Mouse (Mus musculus): ENCODE measurements at regions not wholly inside any gene's neighbourhood (a gene's known extent, or its start where the extent isn't known, plus 50 kb on each side); places are given as distances from the start of the nearest gene placed in this dataset.

DNA sequence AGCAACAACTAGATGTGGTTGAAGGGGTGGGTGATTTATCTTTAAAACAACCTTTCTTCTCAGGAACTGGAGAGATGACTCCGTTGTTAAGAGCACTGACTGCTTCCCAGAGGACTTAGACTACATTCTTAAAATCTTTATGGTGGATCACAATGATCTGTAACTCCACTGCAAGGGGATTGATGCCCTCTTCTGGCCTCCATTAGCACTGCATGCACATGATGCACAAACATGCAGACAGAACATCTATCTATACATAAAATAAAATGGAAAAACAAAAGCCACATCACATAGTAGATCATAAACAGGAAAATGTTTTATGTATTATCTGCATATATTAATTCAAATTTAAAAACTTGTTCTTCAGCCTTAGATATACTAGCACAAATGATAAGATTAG is 419.2 kb upstream of the C030005K15Rik start:
- H3K27ac ChIP-seq (ENCODE audit: low read depth): no peak overlapping the region
- no peaks in the 10 kb centered on the region for H3K27me3 ChIP-seq (ENCODE audit: insufficient read depth, low read length)
- WGBS: 71% methylated on average over 1 of the region's 1 CpGs
- no peak overlapping the region for H3K4me2 ChIP-seq
- H3K4me3 ChIP-seq (ENCODE audit: low read depth, low read length): no peak overlapping the region
- no peak overlapping the region for H3K9ac ChIP-seq
- DNase-seq (peak; percentile 15), ATAC-seq (ENCODE audit: insufficient read depth) (no peak)
- no peaks in the 10 kb centered on the region for H3K36me3 ChIP-seq (ENCODE audit: insufficient read depth)
- no peaks in the 10 kb centered on the region for H3K4me1 ChIP-seq (ENCODE audit: insufficient read depth)
- H3K9me3 ChIP-seq (ENCODE audit: low read depth, low read length): no peaks in the 10 kb centered on the region
- TF ChIP-seq CTCF (IDR thresholded peaks at IDR 0.05; ENCODE audit: low read depth): peak; percentile 41

DNA sequence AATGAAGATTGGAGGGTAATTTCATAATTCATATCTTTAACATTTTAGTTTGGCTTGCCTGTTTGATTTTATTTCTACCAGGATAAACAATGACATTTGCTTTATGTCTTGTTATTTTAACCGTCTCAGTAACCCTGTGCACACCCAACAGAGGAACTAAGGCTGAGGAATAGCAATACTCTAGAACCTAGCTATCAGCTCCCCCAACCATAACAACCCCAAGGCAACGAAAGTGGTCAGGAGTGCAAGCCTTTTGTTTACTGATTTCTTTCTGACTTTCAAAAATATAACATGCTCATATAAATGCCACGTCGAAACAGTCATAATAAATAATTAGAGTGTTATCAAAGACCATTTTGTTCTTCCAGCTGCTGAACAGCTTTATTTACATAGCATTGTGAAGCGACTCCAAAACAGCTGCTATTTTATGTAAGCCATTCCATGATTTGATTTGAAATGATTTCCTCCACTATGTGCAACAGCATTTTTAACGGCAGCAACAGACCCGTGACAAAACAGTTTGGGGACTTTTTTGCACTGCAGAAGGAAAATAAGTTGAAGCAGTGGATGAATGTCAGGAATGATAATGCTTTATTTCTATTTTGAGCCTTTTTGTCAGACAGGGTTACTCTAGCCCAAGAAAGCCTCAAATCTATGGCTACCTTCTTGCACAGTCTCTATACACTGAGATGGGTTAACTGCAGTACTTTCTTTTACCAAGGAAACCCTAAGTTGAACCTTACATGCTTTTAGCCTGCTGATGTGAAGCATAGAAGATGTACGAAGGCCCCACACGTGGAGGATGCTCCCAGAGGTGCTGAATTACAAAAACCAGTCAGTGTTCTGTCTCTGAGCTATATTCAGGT is 420.7 kb upstream of the C030005K15Rik start:
- H3K4me1 ChIP-seq (ENCODE audit: insufficient read depth): no peaks in the 10 kb centered on the region
- no peak overlapping the region for H3K9ac ChIP-seq
- H3K9me3 ChIP-seq (ENCODE audit: low read depth, low read length): no peaks in the 10 kb centered on the region
- H3K27ac ChIP-seq (ENCODE audit: low read depth): peak overlapping the region; percentile 83
- WGBS: 37% methylated on average over 9 of the region's 9 CpGs
- DNase-seq: peak; percentile 86
- peak; percentile 89 for ATAC-seq (ENCODE audit: insufficient read depth)
- TF ChIP-seq CTCF (IDR thresholded peaks at IDR 0.05; ENCODE audit: low read depth): no peak
- no peaks in the 10 kb centered on the region for H3K27me3 ChIP-seq (ENCODE audit: insufficient read depth, low read length)
- H3K4me2 ChIP-seq: no peak overlapping the region
- H3K4me3 ChIP-seq (ENCODE audit: low read depth, low read length): no peak overlapping the region
- H3K36me3 ChIP-seq (ENCODE audit: insufficient read depth): no peaks in the 10 kb centered on the region

DNA sequence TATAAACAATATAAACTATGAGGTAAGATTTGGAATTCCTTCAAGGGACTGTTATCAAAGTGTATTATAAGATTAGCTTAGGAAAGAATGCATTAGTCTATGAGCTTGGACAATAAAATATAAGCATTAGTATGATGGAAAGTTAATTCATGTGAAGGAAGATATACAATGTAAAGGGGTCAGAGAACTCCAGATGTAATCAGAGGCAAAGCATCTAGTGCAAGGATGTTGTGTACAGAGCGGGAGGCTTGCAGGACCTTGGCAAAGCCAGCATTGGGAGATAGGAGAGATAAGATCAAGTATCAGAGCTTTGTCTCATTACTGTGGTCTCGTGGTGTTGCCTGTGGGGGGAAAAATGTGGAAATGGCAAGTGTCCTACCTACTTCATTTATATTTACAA is 429.4 kb upstream of the C030005K15Rik start:
- no peaks in the 10 kb centered on the region for H3K27me3 ChIP-seq (ENCODE audit: insufficient read depth, low read length)
- H3K36me3 ChIP-seq (ENCODE audit: insufficient read depth): no peaks in the 10 kb centered on the region
- H3K4me1 ChIP-seq (ENCODE audit: insufficient read depth): no peaks in the 10 kb centered on the region
- no peak overlapping the region for H3K9ac ChIP-seq
- WGBS: 21% methylated on average over 2 of the region's 2 CpGs
- peak; percentile 48 for DNase-seq
- no peak overlapping the region for H3K4me3 ChIP-seq (ENCODE audit: low read depth, low read length)
- no peak overlapping the region for H3K4me2 ChIP-seq
- no peaks in the 10 kb centered on the region for H3K9me3 ChIP-seq (ENCODE audit: low read depth, low read length)
- no peak overlapping the region for H3K27ac ChIP-seq (ENCODE audit: low read depth)
- no peak for TF ChIP-seq CTCF (IDR thresholded peaks at IDR 0.05; ENCODE audit: low read depth)
- ATAC-seq (ENCODE audit: insufficient read depth): peak; percentile 44; the same call in 1 of the 2 replicates

DNA sequence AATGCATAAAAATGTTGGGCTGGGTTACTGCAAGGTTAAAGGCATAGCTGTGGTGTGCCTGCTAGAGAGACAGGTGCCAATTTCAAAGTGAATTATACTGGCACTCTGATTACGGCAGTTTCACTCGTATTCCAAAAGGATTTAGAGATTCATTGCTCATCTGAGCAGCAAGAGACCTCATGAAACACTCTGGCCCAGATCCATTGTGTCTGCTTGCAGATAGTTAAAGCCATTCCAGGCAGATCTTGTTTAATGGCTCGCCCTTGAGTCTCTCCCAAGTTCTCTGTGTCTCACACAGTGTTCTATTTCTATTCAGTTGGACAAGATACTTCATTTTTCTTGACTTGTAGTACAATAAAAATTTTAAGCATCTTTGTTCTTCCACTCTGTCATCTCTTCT is 459.1 kb upstream of the C030005K15Rik start:
- ATAC-seq (ENCODE audit: insufficient read depth): no peak
- DNase-seq: peak; percentile 11
- 54% methylated on average over 3 of the region's 3 CpGs for WGBS

GRCm38 (mm10) chr10:98196852-98197251 is 470.3 kb upstream of the C030005K15Rik start:
- Histone ChIP-seq H3K27ac (ENCODE audit: low read depth) (no peak overlapping the region), H3K36me3 (ENCODE audit: insufficient read depth) (no peaks in the 10 kb centered on the region), H3K9me3 (ENCODE audit: low read depth, low read length) (no peaks in the 10 kb centered on the region), H3K9ac (no peak overlapping the region), H3K4me3 (ENCODE audit: low read depth, low read length) (no peak overlapping the region), H3K27me3 (ENCODE audit: insufficient read depth, low read length) (no peaks in the 10 kb centered on the region), H3K4me2 (no peak overlapping the region), H3K4me1 (ENCODE audit: insufficient read depth) (no peaks in the 10 kb centered on the region)
- WGBS: 80% methylated on average over 4 of the region's 4 CpGs
- no peak for DNase-seq
- ATAC-seq (ENCODE audit: insufficient read depth): no peak
- TF ChIP-seq CTCF (IDR thresholded peaks at IDR 0.05; ENCODE audit: low read depth): no peak

More for the DNA sequence above, 459.1 kb upstream of the C030005K15Rik start:
- Histone ChIP-seq H3K4me1 (ENCODE audit: insufficient read depth) (no peaks in the 10 kb centered on the region), H3K4me2 (no peak overlapping the region), H3K4me3 (ENCODE audit: low read depth, low read length) (no peak overlapping the region), H3K36me3 (ENCODE audit: insufficient read depth) (no peaks in the 10 kb centered on the region), H3K27ac (ENCODE audit: low read depth) (no peak overlapping the region), H3K9ac (no peak overlapping the region), H3K9me3 (ENCODE audit: low read depth, low read length) (no peaks in the 10 kb centered on the region; the same call in 1 of the 2 replicates), H3K27me3 (ENCODE audit: insufficient read depth, low read length) (no peaks in the 10 kb centered on the region)
- no peak for TF ChIP-seq CTCF (IDR thresholded peaks at IDR 0.05; ENCODE audit: low read depth)

DNA sequence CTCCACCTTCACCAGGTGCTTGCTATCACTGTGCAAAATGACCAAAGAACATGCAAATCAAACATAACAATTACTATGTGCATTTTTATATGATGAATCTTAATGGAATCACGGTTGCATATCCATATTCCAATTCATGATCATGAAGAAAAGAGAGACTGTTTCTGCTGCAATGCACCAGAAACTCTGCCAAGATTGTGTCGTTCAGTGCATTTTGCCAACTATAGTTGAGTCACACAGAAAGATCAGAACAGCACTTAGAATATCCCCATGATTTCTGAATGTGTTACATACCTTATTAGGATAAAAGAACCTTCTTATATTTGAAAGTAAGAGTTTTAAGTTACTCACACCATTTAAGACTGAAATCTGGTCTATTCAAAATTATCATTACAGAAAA is 483.7 kb upstream of the C030005K15Rik start:
- no peak overlapping the region for H3K4me3 ChIP-seq (ENCODE audit: low read depth, low read length)
- no peak for ATAC-seq (ENCODE audit: insufficient read depth)
- no peaks in the 10 kb centered on the region for H3K36me3 ChIP-seq (ENCODE audit: insufficient read depth)
- WGBS: 77% methylated on average over 2 of the region's 2 CpGs
- no peaks in the 10 kb centered on the region for H3K4me1 ChIP-seq (ENCODE audit: insufficient read depth)
- H3K27me3 ChIP-seq (ENCODE audit: insufficient read depth, low read length): no peaks in the 10 kb centered on the region
- no peaks in the 10 kb centered on the region for H3K9me3 ChIP-seq (ENCODE audit: low read depth, low read length)
- H3K9ac ChIP-seq: no peak overlapping the region
- H3K27ac ChIP-seq (ENCODE audit: low read depth): no peak overlapping the region
- TF ChIP-seq CTCF (IDR thresholded peaks at IDR 0.05; ENCODE audit: low read depth): no peak
- no peak overlapping the region for H3K4me2 ChIP-seq
- no peak for DNase-seq

DNA sequence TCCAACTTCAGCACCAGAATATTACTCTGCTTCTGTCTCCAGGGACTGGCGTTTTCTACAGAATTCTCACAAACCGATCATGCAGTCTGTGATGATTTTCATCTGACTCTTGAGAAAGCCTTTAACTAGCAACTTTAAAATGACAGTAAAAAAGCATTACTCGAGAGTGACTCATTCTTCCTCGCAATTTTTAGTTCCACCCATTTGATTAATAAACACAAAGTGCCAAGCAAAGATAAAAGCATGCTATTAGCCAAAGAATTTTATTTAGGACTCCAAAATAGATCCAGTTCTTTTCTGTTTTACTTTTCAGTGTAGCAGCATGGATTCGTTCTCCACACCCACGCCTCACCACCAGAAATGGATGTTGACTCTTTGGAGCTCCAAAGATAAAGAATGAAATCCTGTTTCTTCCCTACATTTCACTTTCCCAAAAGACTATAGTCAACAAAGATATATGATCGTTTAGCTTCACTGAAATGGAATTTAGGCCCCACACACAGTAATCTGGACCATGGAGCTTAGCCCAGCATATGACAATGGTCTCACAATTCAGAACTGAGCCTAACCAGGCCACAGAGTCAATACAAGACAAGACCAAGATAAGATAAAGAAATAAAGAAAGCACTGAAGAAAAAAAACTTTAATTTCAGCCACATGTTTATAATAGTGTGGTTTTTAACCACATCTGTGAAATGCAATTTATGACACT is 486.5 kb upstream of the C030005K15Rik start:
- Histone ChIP-seq H3K9me3 (ENCODE audit: low read depth, low read length) (no peaks in the 10 kb centered on the region), H3K4me1 (ENCODE audit: insufficient read depth) (no peaks in the 10 kb centered on the region), H3K4me2 (no peak overlapping the region), H3K27me3 (ENCODE audit: insufficient read depth, low read length) (no peaks in the 10 kb centered on the region), H3K27ac (ENCODE audit: low read depth) (no peak overlapping the region), H3K36me3 (ENCODE audit: insufficient read depth) (no peaks in the 10 kb centered on the region), H3K9ac (no peak overlapping the region), H3K4me3 (ENCODE audit: low read depth, low read length) (no peak overlapping the region)
- DNase-seq (peak; percentile 79), ATAC-seq (ENCODE audit: insufficient read depth) (peak; percentile 69; the same call in 1 of the 2 replicates)
- TF ChIP-seq CTCF (IDR thresholded peaks at IDR 0.05; ENCODE audit: low read depth): no peak
- WGBS: 35% methylated on average over 7 of the region's 7 CpGs
